Mouse (Mus musculus): ENCODE measurements around the gene AB124611. TPM values are rescaled to one million over a fixed set of nuclear protein-coding genes. Genes with fewer than 3 reads are reported as not detected.

Gene AB124611
- polyA plus RNA-seq, 1 experiment from 2014 or later, result 2.9 TPM

DNA sequence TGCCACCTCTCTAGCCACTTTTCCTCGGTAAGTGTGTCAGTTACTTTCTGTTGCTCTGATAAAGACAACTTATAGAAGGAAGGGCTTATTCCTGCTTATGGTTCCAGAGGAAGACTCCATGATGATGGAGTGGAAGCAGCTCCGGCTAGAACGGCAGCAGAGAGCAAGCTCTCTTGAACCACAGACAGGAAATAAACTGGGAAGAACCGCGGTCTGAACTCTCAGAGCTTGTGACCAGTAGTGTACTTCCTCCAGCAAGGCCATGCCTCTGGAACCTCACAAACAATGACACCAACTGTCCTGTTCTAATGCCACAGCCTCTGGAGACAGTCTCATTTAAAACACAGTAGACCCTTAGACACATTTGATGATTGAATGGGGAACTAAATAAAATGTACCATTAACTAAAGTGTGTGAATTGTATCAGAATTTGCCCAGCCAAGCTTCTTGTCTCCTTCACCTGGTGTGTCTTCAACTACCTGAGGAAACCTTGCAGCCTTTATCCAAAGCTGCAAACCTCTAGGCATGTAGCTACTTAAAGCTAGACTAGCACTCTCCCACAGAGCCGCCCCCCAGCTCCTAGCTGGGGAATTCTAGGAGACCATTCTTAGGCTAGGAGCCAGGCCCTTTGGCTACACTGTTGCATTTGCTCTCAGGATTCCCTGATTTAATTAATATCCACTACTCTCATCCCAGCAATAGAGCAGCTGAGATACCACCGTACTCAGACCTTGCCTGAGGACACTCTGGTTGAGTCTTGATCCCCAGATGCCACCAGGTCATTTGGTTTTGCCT, 637 bp upstream of the AB124611 start:
- Histone ChIP-seq H3K4me3 (ENCODE audit: control insufficient read depth in 1 of 2, insufficient read depth in 1 of 2, low read depth in 1 of 2, low read length in 2 of 2) (no peak overlapping the region), H3K27me3 (ENCODE audit: control insufficient read depth, insufficient read depth, low read length) (no peaks in the 10 kb centered on the region), H3K36me3 (ENCODE audit: control insufficient read depth, insufficient read depth, low read length) (no peaks in the 10 kb centered on the region), H3K4me1 (ENCODE audit: control insufficient read depth in 2 of 2, insufficient read depth in 2 of 2, low read length in 2 of 2) (peaks cover 0 to 4% of the 10 kb centered on the region in 2 experiments; a peak in 1 of 4 replicates), H3K9me3 (ENCODE audit: control insufficient read depth, low read length) (no peaks in the 10 kb centered on the region), H3K4me2 (ENCODE audit: low read length) (no peak overlapping the region), H3K9ac (ENCODE audit: low read length) (no peak overlapping the region), H3K27ac (replicated peaks in 1 of 2; ENCODE audit: control insufficient read depth in 1 of 2, insufficient read depth in 1 of 2, low read depth in 2 of 2, low read length in 2 of 2) (no peak overlapping the region)
- ATAC-seq (ENCODE audit: insufficient number of reproducible peaks, insufficient read depth, low FRiP score, low read depth), result no peak
- 68% methylated on average over 7 of the region's 7 CpGs for WGBS

DNA sequence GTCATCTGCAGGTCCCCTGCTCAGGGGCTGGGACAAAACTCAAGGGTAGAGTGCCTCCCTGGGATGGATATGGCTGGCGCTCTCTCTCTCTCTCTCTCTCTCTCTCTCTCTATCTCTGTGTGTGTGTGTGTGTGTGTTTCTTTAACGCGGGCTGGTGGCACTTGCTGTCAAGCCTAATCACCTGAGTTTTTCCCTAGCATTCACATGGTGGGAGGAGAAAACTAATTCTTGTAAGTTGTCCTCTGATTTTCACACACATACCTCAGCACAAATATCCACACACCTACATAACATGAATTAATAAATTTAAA, 613 bp downstream of the AB124611 start:
- 0 out of 2 replicates have a peak overlapping the region, but pooled peaks have one; percentile 13 for H3K9ac ChIP-seq (ENCODE audit: low read length)
- no peak overlapping the region for H3K27ac ChIP-seq (replicated peaks in 1 of 2; ENCODE audit: control insufficient read depth in 1 of 2, insufficient read depth in 1 of 2, low read depth in 2 of 2, low read length in 2 of 2)
- H3K36me3 ChIP-seq (ENCODE audit: control insufficient read depth, insufficient read depth, low read length), result no peaks in the 10 kb centered on the region
- no peak for ATAC-seq (ENCODE audit: insufficient number of reproducible peaks, insufficient read depth, low FRiP score, low read depth)
- H3K4me1 ChIP-seq (ENCODE audit: control insufficient read depth in 2 of 2, insufficient read depth in 2 of 2, low read length in 2 of 2), result peaks cover 0 to 4% of the 10 kb centered on the region in 2 experiments; a peak in 1 of 4 replicates
- no peaks in the 10 kb centered on the region for H3K27me3 ChIP-seq (ENCODE audit: control insufficient read depth, insufficient read depth, low read length)
- WGBS, result 57% methylated on average over 3 of the region's 3 CpGs
- H3K4me2 ChIP-seq (ENCODE audit: low read length), result no peak overlapping the region
- H3K9me3 ChIP-seq (ENCODE audit: control insufficient read depth, low read length), result no peaks in the 10 kb centered on the region
- H3K4me3 ChIP-seq (ENCODE audit: control insufficient read depth in 1 of 2, insufficient read depth in 1 of 2, low read depth in 1 of 2, low read length in 2 of 2), result no peak overlapping the region

DNA sequence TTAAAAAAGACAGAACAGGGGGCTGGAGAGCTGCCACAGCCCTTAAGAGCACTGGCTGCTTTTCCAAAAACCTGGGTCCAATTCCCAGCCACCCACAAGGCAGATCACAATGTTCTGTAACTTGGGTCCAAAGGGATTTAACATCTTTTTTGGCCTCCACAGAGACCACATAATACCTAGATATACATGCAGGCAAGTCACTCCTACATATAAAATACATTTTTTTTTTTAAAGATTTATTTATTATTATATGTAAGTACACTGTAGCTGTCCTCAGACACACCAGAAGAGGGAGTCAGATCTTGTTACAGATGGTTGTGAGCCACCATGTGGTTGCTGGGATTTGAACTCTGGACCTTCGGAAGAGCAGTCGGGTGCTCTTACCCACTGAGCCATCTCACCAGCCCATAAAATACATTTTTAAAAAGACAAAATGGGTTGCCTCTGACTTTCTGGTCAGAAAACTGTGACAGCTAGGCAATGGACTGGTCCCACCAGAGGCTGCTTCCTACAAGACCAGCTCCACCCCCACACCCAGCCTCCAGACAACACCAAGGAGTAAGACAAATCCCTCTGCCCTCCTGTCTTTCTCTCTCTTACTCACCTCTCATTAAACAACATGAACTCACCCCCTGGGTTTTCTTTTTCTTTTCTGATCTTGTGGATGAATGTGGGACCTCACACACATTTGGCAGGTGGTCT, 1.3 kb downstream of the AB124611 start:
- Histone ChIP-seq H3K9me3 (ENCODE audit: control insufficient read depth, low read length) (no peaks in the 10 kb centered on the region), H3K4me2 (ENCODE audit: low read length) (no peak overlapping the region), H3K4me3 (ENCODE audit: control insufficient read depth in 1 of 2, insufficient read depth in 1 of 2, low read depth in 1 of 2, low read length in 2 of 2) (no peak overlapping the region), H3K9ac (ENCODE audit: low read length) (no peak overlapping the region), H3K4me1 (ENCODE audit: control insufficient read depth in 2 of 2, insufficient read depth in 2 of 2, low read length in 2 of 2) (peaks cover 0 to 4% of the 10 kb centered on the region in 2 experiments; a peak in 1 of 4 replicates), H3K27me3 (ENCODE audit: control insufficient read depth, insufficient read depth, low read length) (no peaks in the 10 kb centered on the region), H3K27ac (replicated peaks in 1 of 2; ENCODE audit: control insufficient read depth in 1 of 2, insufficient read depth in 1 of 2, low read depth in 2 of 2, low read length in 2 of 2) (no peak overlapping the region), H3K36me3 (ENCODE audit: control insufficient read depth, insufficient read depth, low read length) (no peaks in the 10 kb centered on the region)
- ATAC-seq (ENCODE audit: insufficient number of reproducible peaks, insufficient read depth, low FRiP score, low read depth), result no peak
- WGBS, result 97% methylated on average over 2 of the region's 2 CpGs

DNA sequence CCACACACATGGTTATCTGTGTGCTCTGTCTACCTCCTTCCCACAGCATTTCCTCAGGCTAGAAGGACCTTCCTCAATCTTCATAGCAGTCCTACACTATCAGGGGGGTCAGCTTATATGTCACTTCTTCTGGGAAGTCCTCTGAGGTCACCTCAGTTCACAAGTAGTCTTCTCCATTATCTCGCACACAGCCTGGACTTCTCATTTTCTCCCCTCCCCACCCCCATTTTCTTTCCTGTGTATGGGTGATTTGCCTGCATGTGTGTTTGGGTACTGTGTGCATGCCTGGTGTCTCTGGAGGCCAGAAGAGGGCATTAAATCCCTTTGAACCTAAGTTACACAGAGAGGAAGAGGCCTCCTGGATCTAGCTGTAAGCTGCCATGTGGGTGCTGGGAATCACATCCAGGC, 1.9 kb downstream of the AB124611 start:
- ATAC-seq (ENCODE audit: insufficient number of reproducible peaks, insufficient read depth, low FRiP score, low read depth), result no peak
- no peaks in the 10 kb centered on the region for H3K27me3 ChIP-seq (ENCODE audit: control insufficient read depth, insufficient read depth, low read length)
- H3K9me3 ChIP-seq (ENCODE audit: control insufficient read depth, low read length), result no peaks in the 10 kb centered on the region

DNA sequence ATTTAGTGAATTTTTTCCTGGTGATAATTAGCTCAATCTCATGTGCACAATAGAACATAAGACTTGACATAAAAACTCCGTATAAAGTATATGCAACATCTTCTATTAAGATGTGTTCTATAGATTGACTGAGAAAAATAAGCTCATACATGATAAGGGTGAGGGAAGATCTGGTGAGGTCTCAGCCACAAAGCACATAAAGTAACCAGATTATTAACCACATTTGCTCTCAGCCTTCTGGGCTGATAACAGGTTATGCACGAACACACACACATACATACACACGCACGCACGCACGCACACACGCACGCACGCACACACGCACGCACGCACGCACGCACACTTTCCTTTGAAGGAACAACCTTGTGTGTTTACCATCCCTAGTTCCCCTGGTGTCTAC, 10.5 kb downstream of the AB124611 start:
- Histone ChIP-seq H3K27me3 (ENCODE audit: control insufficient read depth, insufficient read depth, low read length) (no peaks in the 10 kb centered on the region), H3K9me3 (ENCODE audit: control insufficient read depth, low read length) (no peaks in the 10 kb centered on the region), H3K36me3 (ENCODE audit: control insufficient read depth, insufficient read depth, low read length) (no peaks in the 10 kb centered on the region), H3K4me2 (ENCODE audit: low read length) (no peak overlapping the region), H3K9ac (ENCODE audit: low read length) (no peak overlapping the region), H3K4me1 (ENCODE audit: control insufficient read depth in 2 of 2, insufficient read depth in 2 of 2, low read length in 2 of 2) (peaks cover 0 to 5% of the 10 kb centered on the region in 2 experiments; a peak in 1 of 4 replicates), H3K4me3 (ENCODE audit: control insufficient read depth in 1 of 2, insufficient read depth in 1 of 2, low read depth in 1 of 2, low read length in 2 of 2) (no peak overlapping the region), H3K27ac (replicated peaks in 1 of 2; ENCODE audit: control insufficient read depth in 1 of 2, insufficient read depth in 1 of 2, low read depth in 2 of 2, low read length in 2 of 2) (no peak overlapping the region)
- WGBS, result 95% methylated on average over 14 of the region's 14 CpGs
- ATAC-seq (ENCODE audit: insufficient number of reproducible peaks, insufficient read depth, low FRiP score, low read depth), result no peak

More for the DNA sequence above, 1.9 kb downstream of the AB124611 start:
- H3K27ac ChIP-seq (replicated peaks in 1 of 2; ENCODE audit: control insufficient read depth in 1 of 2, insufficient read depth in 1 of 2, low read depth in 2 of 2, low read length in 2 of 2), result no peak overlapping the region
- H3K4me3 ChIP-seq (ENCODE audit: control insufficient read depth in 1 of 2, insufficient read depth in 1 of 2, low read depth in 1 of 2, low read length in 2 of 2), result no peak overlapping the region
- no peaks in the 10 kb centered on the region for H3K36me3 ChIP-seq (ENCODE audit: control insufficient read depth, insufficient read depth, low read length)
- H3K4me1 ChIP-seq (ENCODE audit: control insufficient read depth in 2 of 2, insufficient read depth in 2 of 2, low read length in 2 of 2), result peaks cover 0 to 4% of the 10 kb centered on the region in 2 experiments; a peak in 1 of 4 replicates
- WGBS, result 50% methylated on average over 1 of the region's 1 CpGs
- no peak overlapping the region for H3K9ac ChIP-seq (ENCODE audit: low read length)
- no peak overlapping the region for H3K4me2 ChIP-seq (ENCODE audit: low read length)

DNA sequence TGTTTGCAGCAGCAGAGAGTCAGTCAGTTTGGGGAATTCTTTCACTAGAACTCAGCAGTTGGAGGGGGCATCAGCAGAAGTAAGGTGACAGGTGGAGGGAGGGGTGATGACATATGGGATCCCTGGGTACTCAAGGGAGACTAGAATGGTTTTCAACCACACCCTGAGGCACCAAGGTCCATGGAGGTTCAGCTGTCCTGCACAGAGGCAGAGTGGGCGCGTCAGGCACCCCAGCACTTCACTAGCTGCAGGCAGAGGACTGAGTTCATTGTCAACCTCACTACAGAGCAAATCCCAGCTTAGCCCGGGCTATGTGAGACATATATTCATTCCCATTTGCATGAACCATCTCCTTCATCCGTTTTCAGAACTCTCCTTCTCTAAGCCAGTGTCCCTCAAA, 11.0 kb downstream of the AB124611 start:
- Histone ChIP-seq H3K4me1 (ENCODE audit: control insufficient read depth in 2 of 2, insufficient read depth in 2 of 2, low read length in 2 of 2) (peaks cover 0 to 5% of the 10 kb centered on the region in 2 experiments; a peak in 1 of 4 replicates), H3K9ac (ENCODE audit: low read length) (no peak overlapping the region), H3K36me3 (ENCODE audit: control insufficient read depth, insufficient read depth, low read length) (no peaks in the 10 kb centered on the region), H3K27me3 (ENCODE audit: control insufficient read depth, insufficient read depth, low read length) (no peaks in the 10 kb centered on the region), H3K9me3 (ENCODE audit: control insufficient read depth, low read length) (no peaks in the 10 kb centered on the region), H3K4me2 (ENCODE audit: low read length) (no peak overlapping the region), H3K27ac (replicated peaks in 1 of 2; ENCODE audit: control insufficient read depth in 1 of 2, insufficient read depth in 1 of 2, low read depth in 2 of 2, low read length in 2 of 2) (no peak overlapping the region), H3K4me3 (ENCODE audit: control insufficient read depth in 1 of 2, insufficient read depth in 1 of 2, low read depth in 1 of 2, low read length in 2 of 2) (no peak overlapping the region)
- WGBS, result 70% methylated on average over 4 of the region's 4 CpGs
- no peak for ATAC-seq (ENCODE audit: insufficient number of reproducible peaks, insufficient read depth, low FRiP score, low read depth)

DNA sequence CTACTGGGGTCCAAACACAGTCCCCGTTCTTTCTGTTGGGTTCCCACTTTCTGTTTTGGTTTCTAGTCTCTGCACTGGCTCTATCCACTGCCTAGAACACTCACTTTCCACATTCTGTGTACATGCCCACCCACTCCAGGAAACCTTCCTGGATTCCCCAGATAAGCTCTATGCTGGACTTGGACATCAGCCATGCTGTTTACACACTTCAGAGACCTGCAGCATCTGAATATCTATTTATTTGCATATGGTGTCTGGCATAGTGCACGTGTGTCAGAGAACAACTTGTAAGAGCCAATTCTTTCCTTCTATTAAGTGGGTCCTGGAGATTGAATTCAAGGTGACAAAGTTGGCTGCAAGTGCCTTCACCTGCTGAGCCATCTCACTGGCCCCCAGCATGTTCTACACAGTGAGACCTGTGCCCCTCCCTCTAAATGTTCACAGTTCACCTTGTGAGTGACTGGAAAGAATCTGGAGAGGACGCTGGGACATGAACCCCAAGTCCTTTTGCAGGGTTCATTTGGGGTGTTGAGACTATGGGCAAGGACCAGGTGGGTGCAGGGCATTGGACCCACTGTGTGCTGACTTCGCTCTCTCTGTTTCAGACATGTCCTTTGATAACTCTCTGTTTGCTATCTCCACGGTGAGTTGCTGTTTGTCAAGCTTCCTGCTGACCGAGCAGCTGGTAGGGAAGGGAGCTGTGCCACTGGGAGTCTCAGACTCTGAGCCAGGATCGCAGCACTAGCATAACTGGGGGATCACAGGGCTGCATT, 14.2 kb downstream of the AB124611 start:
- Histone ChIP-seq H3K9me3 (ENCODE audit: control insufficient read depth, low read length) (no peaks in the 10 kb centered on the region), H3K9ac (ENCODE audit: low read length) (no peak overlapping the region), H3K4me1 (ENCODE audit: control insufficient read depth in 2 of 2, insufficient read depth in 2 of 2, low read length in 2 of 2) (peaks cover under 1 to 6% of the 10 kb centered on the region in 2 experiments; a peak in 3 of 4 replicates), H3K4me3 (ENCODE audit: control insufficient read depth in 1 of 2, insufficient read depth in 1 of 2, low read depth in 1 of 2, low read length in 2 of 2) (no peak overlapping the region), H3K27me3 (ENCODE audit: control insufficient read depth, insufficient read depth, low read length) (no peaks in the 10 kb centered on the region), H3K27ac (replicated peaks in 1 of 2; ENCODE audit: control insufficient read depth in 1 of 2, insufficient read depth in 1 of 2, low read depth in 2 of 2, low read length in 2 of 2) (no peak overlapping the region), H3K4me2 (ENCODE audit: low read length) (no peak overlapping the region), H3K36me3 (ENCODE audit: control insufficient read depth, insufficient read depth, low read length) (no peaks in the 10 kb centered on the region)
- ATAC-seq (ENCODE audit: insufficient number of reproducible peaks, insufficient read depth, low FRiP score, low read depth), result no peak
- WGBS, result 53% methylated on average over 7 of the region's 7 CpGs
